In genomic region chr7:80213604-80214003, GRCm38 (mm10) we compare ENCODE assay signal across 15 mouse cellular contexts.
"Had no signal": no experiment of that assay in that cellular context is flagged by ENCODE, and none has a peak within 500 bp of the region (broad histone marks: within the 10 kb centered on the region; RNA-seq: fewer than 3 reads in every experiment).

No protein-coding gene starts in this region.

- H3K9me3 ChIP-seq: limb, embryonic 10.5 days; limb, embryonic 13.5 days; midbrain, embryonic 12.5 days; midbrain, embryonic 15.5 days; neural tube, embryonic 13.5 days had no signal

- ATAC-seq: intestine, postnatal 0 days; lung, postnatal 0 days; midbrain, embryonic 15.5 days had no signal

- H3K27ac ChIP-seq: kidney, postnatal 0 days; layer of hippocampus, adult 2 months; limb, embryonic 10.5 days; limb, embryonic 13.5 days; macrophage; midbrain, embryonic 12.5 days; midbrain, embryonic 15.5 days; neural tube, embryonic 13.5 days had no signal

- H3K27me3 ChIP-seq: limb, embryonic 13.5 days; midbrain, embryonic 12.5 days; midbrain, embryonic 15.5 days; neural tube, embryonic 13.5 days had no signal

- H3K9ac ChIP-seq: limb, embryonic 13.5 days; lung, embryonic 14.5 days; midbrain, embryonic 12.5 days; midbrain, embryonic 15.5 days had no signal

- H3K4me3 ChIP-seq: layer of hippocampus, adult 2 months; limb, embryonic 10.5 days; limb, embryonic 13.5 days; midbrain, embryonic 12.5 days; midbrain, embryonic 15.5 days; neural tube, embryonic 13.5 days had no signal

- DNase-seq: kidney, adult 2 months; kidney, postnatal 25 days; layer of hippocampus, adult 9-11 months; lung, embryonic 14.5 days; thymus, postnatal 25 days had no signal

- H3K4me2 ChIP-seq: limb, embryonic 13.5 days; lung, embryonic 14.5 days; midbrain, embryonic 12.5 days; midbrain, embryonic 15.5 days; neural tube, embryonic 13.5 days had no signal
